Mouse (Mus musculus): ENCODE data around the gene Ocrl. TPM values are rescaled to one million over a fixed set of nuclear protein-coding genes. Genes with fewer than 3 reads are reported as not detected.

Gene Ocrl
- 23.5 and 26.0 TPM in 2 replicates for polyA plus RNA-seq (2014; fragmentation: Nextera tagmentation; extraction: Ambion mirVana)

GRCm38 (mm10) chrX:47912306-47912792 is at the start of gene Ocrl:
TSS of gene Ocrl (plus strand) at chrX:47912387.
- Histone ChIP-seq H3K4me1 (replicated peaks; ENCODE audit: control insufficient read depth, insufficient read depth, low read length) (no peaks in the 10 kb centered on the region), H3K27ac (ENCODE audit: low read depth, low read length) (no peak within 1 kb of the TSS), H3K4me2 (ENCODE audit: low read depth, low read length, severe bottlenecking) (peak within 1 kb of the TSS; percentile 59), H3K4me3 (ENCODE audit: low read depth, low read length) (peak within 1 kb of the TSS; percentile 57), H3K27me3 (ENCODE audit: control insufficient read depth, insufficient read depth, low read length) (no peaks in the 10 kb centered on the region), H3K9me3 (ENCODE audit: control insufficient read depth, low read length) (no peaks in the 10 kb centered on the region), H3K9ac (ENCODE audit: low read length) (peak within 1 kb of the TSS; percentile 88), H3K36me3 (ENCODE audit: control insufficient read depth, insufficient read depth, low read length) (no peaks in the 10 kb centered on the region)
- 15% methylated on average over 30 of the region's 35 CpGs for WGBS
- ATAC-seq (replicated peaks; ENCODE audit: low FRiP score) (peak; percentile 91), DNase-seq (ENCODE audit: low spot score) (peak; percentile 84)

DNA sequence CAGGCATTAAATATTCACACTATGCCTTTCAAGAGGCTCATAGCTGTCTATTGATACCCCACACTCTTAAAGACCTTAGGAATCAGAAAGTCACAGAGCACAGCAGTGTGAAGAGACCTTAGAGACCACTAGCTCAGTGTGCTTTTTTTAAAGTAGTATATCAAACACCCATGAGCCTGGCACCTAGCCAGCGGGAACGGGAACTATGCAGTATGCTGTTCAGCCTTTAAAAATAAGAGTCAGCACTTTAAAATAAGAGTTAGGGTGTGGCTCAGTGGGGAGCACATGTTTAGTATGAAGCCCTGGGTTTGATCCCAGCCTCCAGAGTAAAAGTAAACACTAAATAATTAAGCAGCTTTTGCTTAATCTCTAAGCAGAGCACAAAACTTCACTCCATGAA is 32.1 kb upstream of the Ocrl start:
- WGBS: 81% methylated on average over 2 of the region's 2 CpGs
- DNase-seq (ENCODE audit: low spot score): no peak

DNA sequence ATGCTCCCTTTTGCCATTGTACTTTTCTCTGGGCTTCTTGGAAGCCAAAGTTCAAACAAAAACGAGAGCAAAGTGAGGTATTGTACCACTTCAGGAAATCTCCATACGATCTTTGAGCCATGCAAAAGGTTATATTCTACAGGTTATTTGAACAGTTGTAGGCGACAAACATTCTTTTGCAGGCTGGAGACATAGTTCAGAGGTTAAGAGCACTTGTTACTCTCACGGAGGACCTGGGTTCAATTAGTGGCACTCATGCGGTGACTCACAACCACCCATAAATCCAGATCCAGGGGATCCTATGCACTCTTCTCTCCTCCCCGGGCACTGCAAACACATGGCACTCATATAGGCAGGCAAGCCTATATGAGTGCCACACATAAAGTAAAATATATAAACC is 29.4 kb upstream of the Ocrl start:
- 86% methylated on average over 6 of the region's 6 CpGs for WGBS
- no peak for DNase-seq (ENCODE audit: low spot score)
- no peak overlapping the region for H3K4me3 ChIP-seq (ENCODE audit: low read depth, low read length)
- no peak overlapping the region for H3K27ac ChIP-seq (ENCODE audit: low read depth, low read length)
- no peak overlapping the region for H3K4me2 ChIP-seq (ENCODE audit: low read depth, low read length, severe bottlenecking)
- no peaks in the 10 kb centered on the region for H3K27me3 ChIP-seq (ENCODE audit: control insufficient read depth, insufficient read depth, low read length)
- H3K36me3 ChIP-seq (ENCODE audit: control insufficient read depth, insufficient read depth, low read length): no peaks in the 10 kb centered on the region
- no peaks in the 10 kb centered on the region for H3K9me3 ChIP-seq (ENCODE audit: control insufficient read depth, low read length)
- no peak for ATAC-seq (replicated peaks; ENCODE audit: low FRiP score)
- H3K4me1 ChIP-seq (replicated peaks; ENCODE audit: control insufficient read depth, insufficient read depth, low read length): no peaks in the 10 kb centered on the region
- H3K9ac ChIP-seq (ENCODE audit: low read length): no peak overlapping the region

More for the DNA sequence above, 32.1 kb upstream of the Ocrl start:
- H3K4me2 ChIP-seq (ENCODE audit: low read depth, low read length, severe bottlenecking): no peak overlapping the region
- no peak overlapping the region for H3K4me3 ChIP-seq (ENCODE audit: low read depth, low read length)
- no peak overlapping the region for H3K9ac ChIP-seq (ENCODE audit: low read length)
- no peaks in the 10 kb centered on the region for H3K27me3 ChIP-seq (ENCODE audit: control insufficient read depth, insufficient read depth, low read length)
- ATAC-seq (replicated peaks; ENCODE audit: low FRiP score): no peak
- no peaks in the 10 kb centered on the region for H3K36me3 ChIP-seq (ENCODE audit: control insufficient read depth, insufficient read depth, low read length)
- H3K4me1 ChIP-seq (replicated peaks; ENCODE audit: control insufficient read depth, insufficient read depth, low read length): no peaks in the 10 kb centered on the region
- H3K9me3 ChIP-seq (ENCODE audit: control insufficient read depth, low read length): no peaks in the 10 kb centered on the region
- no peak overlapping the region for H3K27ac ChIP-seq (ENCODE audit: low read depth, low read length)

GRCm38 (mm10) chrX:47887401-47887800 is 24.8 kb upstream of the Ocrl start:
- Histone ChIP-seq H3K4me1 (replicated peaks; ENCODE audit: control insufficient read depth, insufficient read depth, low read length) (no peaks in the 10 kb centered on the region), H3K4me2 (ENCODE audit: low read depth, low read length, severe bottlenecking) (no peak overlapping the region), H3K9ac (ENCODE audit: low read length) (no peak overlapping the region), H3K27ac (ENCODE audit: low read depth, low read length) (no peak overlapping the region), H3K4me3 (ENCODE audit: low read depth, low read length) (no peak overlapping the region), H3K36me3 (ENCODE audit: control insufficient read depth, insufficient read depth, low read length) (no peaks in the 10 kb centered on the region), H3K27me3 (ENCODE audit: control insufficient read depth, insufficient read depth, low read length) (no peaks in the 10 kb centered on the region), H3K9me3 (ENCODE audit: control insufficient read depth, low read length) (no peaks in the 10 kb centered on the region)
- WGBS: 91% methylated on average over 2 of the region's 2 CpGs
- ATAC-seq (replicated peaks; ENCODE audit: low FRiP score): no peak
- DNase-seq (ENCODE audit: low spot score): no peak

DNA sequence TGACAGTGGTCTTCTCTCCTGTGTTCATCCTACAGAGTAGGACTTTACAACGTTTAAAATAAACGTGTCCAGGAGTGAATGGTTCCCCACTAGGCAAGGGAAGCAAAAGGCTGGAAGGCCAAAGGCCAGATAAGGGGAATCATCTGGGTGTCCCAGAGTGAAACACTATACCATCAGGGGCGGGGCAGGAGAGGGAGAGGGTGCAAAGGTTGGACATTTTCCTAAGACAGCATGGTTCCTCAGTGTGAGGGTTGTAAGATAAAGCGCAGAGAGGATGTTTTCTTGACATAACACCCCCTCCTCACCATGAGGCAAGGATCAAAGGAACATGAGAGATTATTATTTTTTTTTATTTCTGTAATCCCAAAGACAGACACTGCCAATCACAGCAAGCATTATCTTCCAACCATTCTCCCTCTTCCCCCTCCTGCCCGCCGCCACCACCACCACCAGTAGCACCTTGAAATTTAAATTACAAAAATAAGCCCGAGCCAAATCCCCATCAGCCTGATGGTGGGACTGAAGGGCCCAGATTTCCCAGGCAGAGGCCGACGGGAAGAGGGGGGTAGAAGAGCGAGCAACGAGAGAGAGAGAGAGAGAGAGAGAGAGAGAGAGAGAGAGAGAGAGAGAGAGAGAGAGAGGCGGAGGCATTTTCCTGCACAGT is 20.8 kb upstream of the Ocrl start:
- Histone ChIP-seq H3K4me2 (ENCODE audit: low read depth, low read length, severe bottlenecking) (peak overlapping the region; percentile 54), H3K4me3 (ENCODE audit: low read depth, low read length) (peak overlapping the region; percentile 45), H3K27ac (ENCODE audit: low read depth, low read length) (no peak overlapping the region), H3K4me1 (replicated peaks; ENCODE audit: control insufficient read depth, insufficient read depth, low read length) (no peaks in the 10 kb centered on the region), H3K27me3 (ENCODE audit: control insufficient read depth, insufficient read depth, low read length) (no peaks in the 10 kb centered on the region), H3K9me3 (ENCODE audit: control insufficient read depth, low read length) (no peaks in the 10 kb centered on the region), H3K36me3 (ENCODE audit: control insufficient read depth, insufficient read depth, low read length) (no peaks in the 10 kb centered on the region), H3K9ac (ENCODE audit: low read length) (peak overlapping the region; percentile 66)
- DNase-seq (ENCODE audit: low spot score) (no peak), ATAC-seq (replicated peaks; ENCODE audit: low FRiP score) (peak; percentile 37)
- WGBS: 11% methylated on average over 9 of the region's 12 CpGs

GRCm38 (mm10) chrX:47891907-47892430 is 20.2 kb upstream of the Ocrl start:
- Histone ChIP-seq H3K9me3 (ENCODE audit: control insufficient read depth, low read length) (no peaks in the 10 kb centered on the region), H3K4me3 (ENCODE audit: low read depth, low read length) (peak overlapping the region; percentile 45), H3K4me1 (replicated peaks; ENCODE audit: control insufficient read depth, insufficient read depth, low read length) (no peaks in the 10 kb centered on the region), H3K9ac (ENCODE audit: low read length) (peak overlapping the region; percentile 66), H3K4me2 (ENCODE audit: low read depth, low read length, severe bottlenecking) (peak overlapping the region; percentile 54), H3K27ac (ENCODE audit: low read depth, low read length) (no peak overlapping the region), H3K27me3 (ENCODE audit: control insufficient read depth, insufficient read depth, low read length) (no peaks in the 10 kb centered on the region), H3K36me3 (ENCODE audit: control insufficient read depth, insufficient read depth, low read length) (no peaks in the 10 kb centered on the region)
- 23% methylated on average over 33 of the region's 36 CpGs for WGBS
- peak; percentile 62 for DNase-seq (ENCODE audit: low spot score)
- peak; percentile 90 for ATAC-seq (replicated peaks; ENCODE audit: low FRiP score)

GRCm38 (mm10) chrX:47892431-47893024 is 19.7 kb upstream of the Ocrl start, which contains the start of gene Smarca1:
TSS of gene Smarca1 (minus strand) at chrX:47892974.
- Histone ChIP-seq H3K27ac (ENCODE audit: low read depth, low read length) (no peak within 1 kb of the TSS), H3K9ac (ENCODE audit: low read length) (peak within 1 kb of the TSS; percentile 66), H3K4me2 (ENCODE audit: low read depth, low read length, severe bottlenecking) (peak within 1 kb of the TSS; percentile 54), H3K4me3 (ENCODE audit: low read depth, low read length) (peak within 1 kb of the TSS; percentile 45), H3K36me3 (ENCODE audit: control insufficient read depth, insufficient read depth, low read length) (no peaks in the 10 kb centered on the region), H3K4me1 (replicated peaks; ENCODE audit: control insufficient read depth, insufficient read depth, low read length) (no peaks in the 10 kb centered on the region), H3K27me3 (ENCODE audit: control insufficient read depth, insufficient read depth, low read length) (no peaks in the 10 kb centered on the region), H3K9me3 (ENCODE audit: control insufficient read depth, low read length) (no peaks in the 10 kb centered on the region)
- DNase-seq (ENCODE audit: low spot score): peak; percentile 58
- ATAC-seq (replicated peaks; ENCODE audit: low FRiP score): peak; percentile 85
- 21% methylated on average over 14 of the region's 17 CpGs for WGBS

- H3K36me3 ChIP-seq (ENCODE audit: control insufficient read depth, insufficient read depth, low read length): no peaks in the 10 kb centered on the region
- H3K27ac ChIP-seq (ENCODE audit: low read depth, low read length): no peak overlapping the region
- H3K4me2 ChIP-seq (ENCODE audit: low read depth, low read length, severe bottlenecking): peak overlapping the region; percentile 59
- no peaks in the 10 kb centered on the region for H3K9me3 ChIP-seq (ENCODE audit: control insufficient read depth, low read length)
- H3K4me1 ChIP-seq (replicated peaks; ENCODE audit: control insufficient read depth, insufficient read depth, low read length): no peaks in the 10 kb centered on the region
- 21% methylated on average over 8 of the region's 8 CpGs for WGBS
- peak overlapping the region; percentile 88 for H3K9ac ChIP-seq (ENCODE audit: low read length)
- H3K27me3 ChIP-seq (ENCODE audit: control insufficient read depth, insufficient read depth, low read length): no peaks in the 10 kb centered on the region
- DNase-seq (ENCODE audit: low spot score): no peak
- H3K4me3 ChIP-seq (ENCODE audit: low read depth, low read length): peak overlapping the region; percentile 57
- no peak for ATAC-seq (replicated peaks; ENCODE audit: low FRiP score)
Measured at GRCm38 (mm10) chrX:47912904-47913542, 836 bp downstream of the Ocrl start.
